Mouse (Mus musculus) CH12.LX (cell line): ENCODE measurements around the gene Tinagl1.

Source experiments
- CTCF ChIP-seq, 2 experiments: IDR thresholded peaks in 1 of 2; conservative IDR thresholded peaks in 1 of 2; 2 replicates each; pipeline ENCODE4 v1.5.1; 2011 to 2012; ENCODE audit warnings: low read depth in 2 of 2, low read length in 2 of 2, improper control_type of control experiment in 1 of 2, inconsistent platforms in 1 of 2, mild to moderate bottlenecking in 1 of 2, moderate library complexity in 1 of 2
- ELF1 ChIP-seq: IDR thresholded peaks from 2 replicates; pipeline ENCODE4 v1.6.1; 2014; ENCODE audit warnings: low read depth, mild to moderate bottlenecking, inconsistent platforms, low read length, improper control_type of control experiment
- EP300 ChIP-seq: IDR thresholded peaks from 2 replicates; pipeline ENCODE4 v1.6.1; 2011; ENCODE audit warnings: low read length, improper control_type of control experiment
- ETS1 ChIP-seq: conservative IDR thresholded peaks from 2 replicates; pipeline ENCODE4 v1.6.1; 2012; ENCODE audit warnings: low read depth, mild to moderate bottlenecking, inconsistent platforms, low read length, improper control_type of control experiment, moderate library complexity
- MAX ChIP-seq: IDR thresholded peaks from 2 replicates; pipeline ENCODE4 v1.6.1; 2011; ENCODE audit warnings: low read length, improper control_type of control experiment
- NRF1 ChIP-seq: IDR thresholded peaks from 2 replicates; pipeline ENCODE4 v1.6.1; 2014; ENCODE audit warnings: low read depth, mild to moderate bottlenecking, inconsistent platforms, low read length, improper control_type of control experiment, moderate library complexity
- USF1 ChIP-seq: IDR thresholded peaks from 2 replicates; pipeline ENCODE4 v1.6.1; 2014; ENCODE audit warnings: low read depth, mild to moderate bottlenecking, inconsistent platforms, low read length, improper control_type of control experiment

GRCm38 (mm10) chr4:130188806-130189297, 13.9 kb upstream of the Tinagl1 start:
- TF ChIP-seq USF1: no peak
- TF ChIP-seq CTCF (conservative IDR thresholded peaks at IDR 0.05 in 1 of 2, IDR thresholded peaks at IDR 0.05 in 1 of 2; ENCODE audit: low read depth in 2 of 2, low read length in 2 of 2): peak; percentile 79 to 96
- no peak for TF ChIP-seq NRF1
- no peak for TF ChIP-seq EP300
- TF ChIP-seq MAX: no peak
- TF ChIP-seq ETS1: no peak
- TF ChIP-seq ELF1: no peak
